Mouse (Mus musculus) myocyte (in vitro differentiated cells): ENCODE data around the gene Dync1h1.

Source experiments
- CEBPB ChIP-seq: IDR thresholded peaks from 2 replicates; pipeline ENCODE4 v1.6.1; 2011; ENCODE audit warnings: mild to moderate bottlenecking, moderate library complexity; ENCODE audit not compliant: poor library complexity, insufficient read depth, severe bottlenecking
- E2F4 ChIP-seq: IDR thresholded peaks from one replicate; pipeline ENCODE4 v1.6.1; 2011; ENCODE audit warnings: mild to moderate bottlenecking, control low read depth, moderate library complexity; ENCODE audit not compliant: insufficient read depth
- MAX ChIP-seq: IDR thresholded peaks from one replicate; pipeline ENCODE4 v1.6.1; 2011; ENCODE audit warnings: low read depth, mild to moderate bottlenecking, control low read depth
- MYOD1 ChIP-seq, 3 experiments: IDR thresholded peaks; one replicate each; pipeline ENCODE4 v1.6.1; 2011; ENCODE audit warnings: control low read depth in 2 of 3, low read depth in 2 of 3, mild to moderate bottlenecking in 2 of 3, moderate library complexity in 1 of 3; ENCODE audit not compliant: insufficient read length in 2 of 3, control insufficient read depth in 1 of 3
- MYOG ChIP-seq, 3 experiments: IDR thresholded peaks; one replicate each; pipeline ENCODE4 v1.6.1; 2011; ENCODE audit warnings: control low read depth in 2 of 3, low read depth in 2 of 3, mild to moderate bottlenecking in 2 of 3; ENCODE audit not compliant: insufficient read length in 2 of 3, control insufficient read depth in 1 of 3, insufficient read depth in 1 of 3
- POLR2A ChIP-seq: IDR thresholded peaks from one replicate; pipeline ENCODE4 v1.6.1; 2011; ENCODE audit warnings: low read depth, mild to moderate bottlenecking, control low read depth, moderate library complexity; ENCODE audit not compliant: insufficient read length
- POLR2AphosphoS2 ChIP-seq: IDR thresholded peaks from one replicate; pipeline ENCODE4 v1.6.1; 2011; ENCODE audit warnings: low read depth, control low read depth; ENCODE audit not compliant: insufficient read length
- SRF ChIP-seq: IDR thresholded peaks from one replicate; pipeline ENCODE4 v1.6.1; 2011; ENCODE audit warnings: low read depth; ENCODE audit not compliant: control insufficient read depth, insufficient read length
- TCF12 ChIP-seq: IDR thresholded peaks from one replicate; pipeline ENCODE4 v1.6.1; 2011; ENCODE audit warnings: mild to moderate bottlenecking, control low read depth; ENCODE audit not compliant: poor library complexity, insufficient read depth, severe bottlenecking
- TCF3 ChIP-seq: IDR thresholded peaks from one replicate; pipeline ENCODE4 v1.6.1; 2011; ENCODE audit warnings: low read depth, control low read depth; ENCODE audit not compliant: insufficient read length
- USF1 ChIP-seq: IDR thresholded peaks from one replicate; pipeline ENCODE4 v1.6.1; 2011; ENCODE audit warnings: low read depth, mild to moderate bottlenecking, control low read depth, moderate library complexity

GRCm38 (mm10) chr12:110696173-110696974 lies 95.1 kb downstream of the Dync1h1 start:
- no peak for TF ChIP-seq USF1
- TF ChIP-seq POLR2A = peak; percentile 95
- no peak for TF ChIP-seq MAX
- no peak for TF ChIP-seq CEBPB
- TF ChIP-seq MYOG (IDR thresholded peaks at IDR 0.05; ENCODE audit: control insufficient read depth in 1 of 3, insufficient read depth in 1 of 3, insufficient read length in 2 of 3, low read depth in 2 of 3) = peak in 2 of 3 experiments; percentile 41 to 68
- no peak for TF ChIP-seq TCF3
- no peak for TF ChIP-seq E2F4
- TF ChIP-seq MYOD1 (IDR thresholded peaks at IDR 0.05; ENCODE audit: control insufficient read depth in 1 of 3, insufficient read length in 2 of 3, low read depth in 2 of 3) = no peak
- TF ChIP-seq TCF12 = no peak
- peak; percentile 39 for TF ChIP-seq SRF
- peak; percentile 98 for TF ChIP-seq POLR2AphosphoS2
